Mouse (Mus musculus) heart, adult 18-20 months (tissue): ENCODE results near the gene Arrdc5. TPM values are rescaled to one million over a fixed set of nuclear protein-coding genes. Genes with fewer than 3 reads are reported as not detected.
A peak's percentile ranks its signal among the peaks of the same experiment; 100 is the strongest.

Experiments used
- DNase-seq, 2 experiments: peaks; one replicate each; pipeline ENCODE4 v3.0.0; 2021 to 2022; ENCODE audit warnings: mixed read lengths in 1 of 2
- long read RNA-seq, 2 experiments: library from polyadenylated mRNA; stranded (forward); transcript quantifications; one replicate each; pipeline ENCODE4 v2.0.0; 2021
- total RNA-seq, 2 experiments: library from RNA; stranded (reverse); gene quantifications; 2 replicates each; pipeline ENCODE4 v1.2.3; 2021

The Arrdc5 gene
- not detected for total RNA-seq
- long read RNA-seq, experiment 1: 0 reads
- long read RNA-seq, experiment 2: 0 reads

- DNase-seq: no peak
Measured at GRCm38 (mm10) chr17:56300186-56300585, at the start of gene Arrdc5. TSS of gene Arrdc5 (minus strand) at chr17:56300286.

- DNase-seq: no peak
Measured at GRCm38 (mm10) chr17:56348586-56348985, 48.5 kb upstream of the Arrdc5 start.

- no peak for DNase-seq
Measured at GRCm38 (mm10) chr17:56348128-56348527, 48.0 kb upstream of the Arrdc5 start.

- no peak for DNase-seq
Measured at GRCm38 (mm10) chr17:56345364-56345763, 45.3 kb upstream of the Arrdc5 start.

GRCm38 (mm10) chr17:56343466-56343865 is 43.4 kb upstream of the Arrdc5 start:
- no peak for DNase-seq

GRCm38 (mm10) chr17:56340717-56341116 is 40.6 kb upstream of the Arrdc5 start:
- DNase-seq: no peak

- peak in 1 of 2 experiments; percentile 45 for DNase-seq
Measured at GRCm38 (mm10) chr17:56338909-56339308, 38.8 kb upstream of the Arrdc5 start.

GRCm38 (mm10) chr17:56337791-56338190 is 37.7 kb upstream of the Arrdc5 start:
- DNase-seq: peak in 1 of 2 experiments; percentile 31

GRCm38 (mm10) chr17:56337190-56337589 is 37.1 kb upstream of the Arrdc5 start:
- peak; percentile 57 to 77 for DNase-seq

GRCm38 (mm10) chr17:56332987-56333386 is 32.9 kb upstream of the Arrdc5 start:
- no peak for DNase-seq

GRCm38 (mm10) chr17:56331256-56331655 is 31.2 kb upstream of the Arrdc5 start:
- peak; percentile 49 to 50 for DNase-seq

- no peak for DNase-seq
Measured at GRCm38 (mm10) chr17:56330345-56330744, 30.3 kb upstream of the Arrdc5 start.

- no peak for DNase-seq
Measured at GRCm38 (mm10) chr17:56329267-56329666, 29.2 kb upstream of the Arrdc5 start.

- no peak for DNase-seq
Measured at GRCm38 (mm10) chr17:56326153-56327147, 26.4 kb upstream of the Arrdc5 start.

GRCm38 (mm10) chr17:56325450-56326152 is 25.5 kb upstream of the Arrdc5 start, which contains the start of gene Kdm4b:
TSS of gene Kdm4b (plus strand) at chr17:56326062.
- DNase-seq: peak; percentile 98 to 100

GRCm38 (mm10) chr17:56324419-56324818 is 24.3 kb upstream of the Arrdc5 start:
- no peak for DNase-seq

- DNase-seq: no peak
Measured at GRCm38 (mm10) chr17:56309191-56309945, 9.3 kb upstream of the Arrdc5 start.

GRCm38 (mm10) chr17:56308088-56308487 is 8.0 kb upstream of the Arrdc5 start:
- DNase-seq: no peak

- DNase-seq: no peak
Measured at GRCm38 (mm10) chr17:56305826-56306225, 5.7 kb upstream of the Arrdc5 start.

GRCm38 (mm10) chr17:56305156-56305555 is 5.1 kb upstream of the Arrdc5 start:
- no peak for DNase-seq

- no peak for DNase-seq
Measured at GRCm38 (mm10) chr17:56304718-56305117, 4.6 kb upstream of the Arrdc5 start.
